Mouse (Mus musculus): ENCODE results near the gene Nrbf2. TPM values are rescaled to one million over a fixed set of nuclear protein-coding genes. Genes with fewer than 3 reads are reported as not detected.

Gene Nrbf2
- polyA plus RNA-seq, 1 experiment from 2014 or later: 17.5 TPM

- H3K4me2 ChIP-seq (ENCODE audit: low read depth, low read length): no peak overlapping the region
- no peak overlapping the region for H3K4me3 ChIP-seq (ENCODE audit: low read depth, low read length)
- H3K36me3 ChIP-seq (replicated peaks; ENCODE audit: insufficient read depth, low read length): no peaks in the 10 kb centered on the region
- peak; percentile 32 for DNase-seq
- H3K27me3 ChIP-seq (ENCODE audit: insufficient read depth, low read length): no peaks in the 10 kb centered on the region
- WGBS (ENCODE audit: insufficient replicate concordance): 74% methylated on average over 3 of the region's 3 CpGs
- 0 out of 2 replicates have a peak overlapping the region, but pooled peaks have one; percentile 11 for H3K27ac ChIP-seq (ENCODE audit: low read depth)
- TF ChIP-seq EP300 (IDR thresholded peaks at IDR 0.05; ENCODE audit: low read depth) (no peak), CTCF (IDR thresholded peaks at IDR 0.05; ENCODE audit: low read depth) (no peak)
- no peak overlapping the region for H3K9ac ChIP-seq (replicated peaks)
- peaks cover 24% of the 10 kb centered on the region for H3K4me1 ChIP-seq (ENCODE audit: insufficient read depth)
- H3K9me3 ChIP-seq (ENCODE audit: low read length): no peaks in the 10 kb centered on the region
- ATAC-seq: no peak
These were observed 2.8 kb upstream of the Nrbf2 start for GRCm38 (mm10) chr10:67287877-67288276.

- DNase-seq (peak; percentile 58), ATAC-seq (peak; percentile 73)
- H3K4me3 ChIP-seq (ENCODE audit: low read depth, low read length): peak overlapping the region; percentile 72
- H3K36me3 ChIP-seq (replicated peaks; ENCODE audit: insufficient read depth, low read length): no peaks in the 10 kb centered on the region
- H3K9ac ChIP-seq (replicated peaks): peak overlapping the region; percentile 89
- no peaks in the 10 kb centered on the region for H3K27me3 ChIP-seq (ENCODE audit: insufficient read depth, low read length)
- TF ChIP-seq CTCF (IDR thresholded peaks at IDR 0.05; ENCODE audit: low read depth): peak; percentile 45
- TF ChIP-seq EP300 (IDR thresholded peaks at IDR 0.05; ENCODE audit: low read depth): no peak
- H3K4me1 ChIP-seq (ENCODE audit: insufficient read depth): peaks cover 29% of the 10 kb centered on the region
- peak overlapping the region; percentile 88 for H3K27ac ChIP-seq (ENCODE audit: low read depth)
- H3K9me3 ChIP-seq (ENCODE audit: low read length): no peaks in the 10 kb centered on the region
- H3K4me2 ChIP-seq (ENCODE audit: low read depth, low read length): peak overlapping the region; percentile 81
- WGBS (ENCODE audit: insufficient replicate concordance): under 1% methylated on average over 35 of the region's 41 CpGs
These were observed 337 bp downstream of the Nrbf2 start for GRCm38 (mm10) chr10:67284761-67285175.

- no peaks in the 10 kb centered on the region for H3K9me3 ChIP-seq (ENCODE audit: low read length)
- H3K27me3 ChIP-seq (ENCODE audit: insufficient read depth, low read length): no peaks in the 10 kb centered on the region
- H3K9ac ChIP-seq (replicated peaks): peak overlapping the region; percentile 89
- DNase-seq (peak; percentile 38), ATAC-seq (no peak; the same call in 1 of the 2 replicates)
- H3K4me1 ChIP-seq (ENCODE audit: insufficient read depth): peaks cover 28% of the 10 kb centered on the region
- WGBS (ENCODE audit: insufficient replicate concordance): 4% methylated on average over 10 of the region's 10 CpGs
- peak overlapping the region; percentile 72 for H3K4me3 ChIP-seq (ENCODE audit: low read depth, low read length)
- peak overlapping the region; percentile 81 for H3K4me2 ChIP-seq (ENCODE audit: low read depth, low read length)
- no peak for TF ChIP-seq EP300 (IDR thresholded peaks at IDR 0.05; ENCODE audit: low read depth)
- peak overlapping the region; percentile 88 for H3K27ac ChIP-seq (ENCODE audit: low read depth)
- no peaks in the 10 kb centered on the region for H3K36me3 ChIP-seq (replicated peaks; ENCODE audit: insufficient read depth, low read length)
These were observed 794 bp downstream of the Nrbf2 start for GRCm38 (mm10) chr10:67284311-67284710.

- 69% methylated on average over 9 of the region's 9 CpGs for WGBS (ENCODE audit: insufficient replicate concordance)
- Histone ChIP-seq H3K9me3 (ENCODE audit: low read length) (no peaks in the 10 kb centered on the region), H3K4me1 (ENCODE audit: insufficient read depth) (peaks cover 28% of the 10 kb centered on the region), H3K36me3 (replicated peaks; ENCODE audit: insufficient read depth, low read length) (no peaks in the 10 kb centered on the region), H3K4me3 (ENCODE audit: low read depth, low read length) (peak overlapping the region; percentile 72), H3K27me3 (ENCODE audit: insufficient read depth, low read length) (no peaks in the 10 kb centered on the region), H3K9ac (replicated peaks) (peak overlapping the region; percentile 89; the same call in 1 of the 2 replicates), H3K27ac (ENCODE audit: low read depth) (0 out of 2 replicates have a peak overlapping the region, but pooled peaks have one; percentile 88), H3K4me2 (ENCODE audit: low read depth, low read length) (peak overlapping the region; percentile 81)
- ATAC-seq (no peak), DNase-seq (no peak)
- no peak for TF ChIP-seq CTCF (IDR thresholded peaks at IDR 0.05; ENCODE audit: low read depth)
- TF ChIP-seq EP300 (IDR thresholded peaks at IDR 0.05; ENCODE audit: low read depth): no peak
These were observed 1.6 kb downstream of the Nrbf2 start for GRCm38 (mm10) chr10:67283516-67283915.

DNA sequence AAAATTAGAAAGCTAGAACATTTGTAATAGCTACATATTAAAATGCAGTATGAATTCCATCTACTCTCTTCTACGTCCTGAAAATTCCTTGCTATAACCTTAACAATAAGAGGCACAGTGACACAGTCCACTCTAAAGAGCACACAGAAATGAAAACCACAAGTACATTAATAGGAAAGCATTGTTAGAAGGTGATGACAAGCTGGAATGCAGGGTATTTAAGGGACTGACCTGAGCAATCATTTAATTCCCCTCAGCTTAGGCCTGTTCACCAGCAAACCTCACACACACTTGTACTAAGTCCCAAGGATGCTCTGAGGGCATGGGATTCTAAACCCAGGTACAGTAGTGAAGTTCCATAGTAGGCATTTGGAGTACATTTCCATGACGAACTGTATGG lies 2.6 kb downstream of the Nrbf2 start:
- Histone ChIP-seq H3K27ac (ENCODE audit: low read depth) (no peak overlapping the region), H3K4me3 (ENCODE audit: low read depth, low read length) (no peak overlapping the region), H3K36me3 (replicated peaks; ENCODE audit: insufficient read depth, low read length) (no peaks in the 10 kb centered on the region), H3K4me1 (ENCODE audit: insufficient read depth) (peaks cover 28% of the 10 kb centered on the region), H3K9me3 (ENCODE audit: low read length) (no peaks in the 10 kb centered on the region), H3K9ac (replicated peaks) (no peak overlapping the region), H3K27me3 (ENCODE audit: insufficient read depth, low read length) (no peaks in the 10 kb centered on the region), H3K4me2 (ENCODE audit: low read depth, low read length) (no peak overlapping the region)
- ATAC-seq (no peak), DNase-seq (no peak)
- WGBS (ENCODE audit: insufficient replicate concordance): 79% methylated on average over 2 of the region's 2 CpGs
- TF ChIP-seq CTCF (IDR thresholded peaks at IDR 0.05; ENCODE audit: low read depth): no peak

GRCm38 (mm10) chr10:67281852-67282251 lies 3.3 kb downstream of the Nrbf2 start:
- no peaks in the 10 kb centered on the region for H3K9me3 ChIP-seq (ENCODE audit: low read length)
- DNase-seq (no peak), ATAC-seq (no peak)
- no peak overlapping the region for H3K27ac ChIP-seq (ENCODE audit: low read depth)
- TF ChIP-seq EP300 (IDR thresholded peaks at IDR 0.05; ENCODE audit: low read depth): no peak
- TF ChIP-seq CTCF (IDR thresholded peaks at IDR 0.05; ENCODE audit: low read depth): no peak
- no peak overlapping the region for H3K9ac ChIP-seq (replicated peaks)
- H3K4me3 ChIP-seq (ENCODE audit: low read depth, low read length): no peak overlapping the region
- H3K4me2 ChIP-seq (ENCODE audit: low read depth, low read length): no peak overlapping the region
- no peaks in the 10 kb centered on the region for H3K27me3 ChIP-seq (ENCODE audit: insufficient read depth, low read length)
- WGBS (ENCODE audit: insufficient replicate concordance): 63% methylated on average over 8 of the region's 8 CpGs
- H3K4me1 ChIP-seq (ENCODE audit: insufficient read depth): peaks cover 28% of the 10 kb centered on the region
- no peaks in the 10 kb centered on the region for H3K36me3 ChIP-seq (replicated peaks; ENCODE audit: insufficient read depth, low read length)

DNA sequence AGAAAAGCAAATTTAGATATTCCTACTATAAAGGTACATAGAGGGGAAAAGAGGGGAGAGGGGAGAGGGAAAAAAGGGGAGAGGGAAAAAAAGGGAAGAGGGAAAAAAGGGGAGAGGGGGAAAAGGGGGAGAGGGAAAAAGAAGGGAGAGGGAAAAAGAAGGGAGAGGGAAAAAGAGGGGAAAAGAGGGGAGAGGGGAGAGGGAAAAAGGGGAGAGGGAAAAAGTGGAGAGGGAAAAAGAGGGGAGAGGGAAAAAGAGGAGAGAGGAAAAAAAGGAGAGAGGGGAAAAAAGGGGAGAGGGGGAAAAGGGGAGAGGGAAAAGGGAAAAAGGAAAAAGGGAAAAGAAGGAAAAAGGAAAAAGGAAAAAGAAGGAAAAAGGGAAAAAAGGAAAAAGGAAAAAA lies 9.2 kb downstream of the Nrbf2 start:
- no peaks in the 10 kb centered on the region for H3K27me3 ChIP-seq (ENCODE audit: insufficient read depth, low read length)
- DNase-seq: no peak

More for the DNA sequence above, 9.2 kb downstream of the Nrbf2 start:
- no peak overlapping the region for H3K4me3 ChIP-seq (ENCODE audit: low read depth, low read length)
- H3K4me1 ChIP-seq (ENCODE audit: insufficient read depth): no peaks in the 10 kb centered on the region
- ATAC-seq: no peak
- no peak overlapping the region for H3K9ac ChIP-seq (replicated peaks)
- TF ChIP-seq EP300 (IDR thresholded peaks at IDR 0.05; ENCODE audit: low read depth) (no peak), CTCF (IDR thresholded peaks at IDR 0.05; ENCODE audit: low read depth) (no peak)
- H3K4me2 ChIP-seq (ENCODE audit: low read depth, low read length): no peak overlapping the region
- peaks cover 26% of the 10 kb centered on the region for H3K36me3 ChIP-seq (replicated peaks; ENCODE audit: insufficient read depth, low read length)
- H3K9me3 ChIP-seq (ENCODE audit: low read length): no peaks in the 10 kb centered on the region
- H3K27ac ChIP-seq (ENCODE audit: low read depth): no peak overlapping the region

All from liver, postnatal 0 days (tissue).